Mouse (Mus musculus): ENCODE measurements at regions not wholly inside any gene's neighbourhood (a gene's known extent, or its start where the extent isn't known, plus 50 kb on each side); places are given as distances from the start of the nearest gene placed in this dataset.

DNA sequence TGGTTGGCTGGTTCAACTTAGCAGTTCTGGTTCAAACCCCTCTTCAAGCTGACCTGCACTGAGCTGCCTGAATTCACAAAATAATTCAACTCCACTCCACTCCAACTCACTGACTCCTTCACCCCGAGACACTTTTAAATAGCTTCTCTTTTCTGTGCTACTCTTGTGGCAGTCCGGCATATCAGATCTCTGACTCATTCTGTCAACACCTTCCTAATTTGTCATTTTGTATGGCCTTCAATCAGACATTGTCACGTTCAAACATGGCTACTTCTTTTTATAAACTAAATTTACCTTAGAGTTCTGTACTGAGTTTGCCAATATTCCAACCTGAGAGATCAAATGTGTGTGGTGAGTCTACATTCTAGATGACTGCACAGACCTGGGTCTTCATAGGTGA is 579.1 kb downstream of the Slitrk1 start:
- Histone ChIP-seq H3K4me1 (ENCODE audit: control insufficient read depth in 1 of 2, insufficient read depth in 2 of 2, low read length in 2 of 2) (no peaks in the 10 kb centered on the region), H3K79me2 (ENCODE audit: control insufficient read depth, insufficient read depth, low read length, poor library complexity) (no peaks in the 10 kb centered on the region), H3K9me3 (replicated peaks; ENCODE audit: insufficient read depth, low read length) (no peaks in the 10 kb centered on the region), H3K4me3 (ENCODE audit: control insufficient read depth in 1 of 2, insufficient read depth in 1 of 2, low read depth in 2 of 2, low read length in 2 of 2) (no peak overlapping the region), H3K9ac (ENCODE audit: control insufficient read depth, low read depth, low read length, poor library complexity, severe bottlenecking) (no peak overlapping the region), H3K27me3 (ENCODE audit: control insufficient read depth in 1 of 2, insufficient read depth in 2 of 2, low read length in 2 of 2) (no peaks in the 10 kb centered on the region), H3K27ac (ENCODE audit: control insufficient read depth, low read depth, low read length) (no peak overlapping the region), H3K36me3 (ENCODE audit: control insufficient read depth in 1 of 2, insufficient read depth in 2 of 2, low read length in 2 of 2) (no peaks in the 10 kb centered on the region; a peak in 1 of 4 replicates)
- DNase-seq (ENCODE audit: low read depth, low spot score): peak; percentile 67
- TF ChIP-seq BHLHE40 (IDR thresholded peaks at IDR 0.05; ENCODE audit: borderline replicate concordance, low read depth, low read length) (peak; percentile 70; the same call in 1 of the 2 replicates), ETS1 (IDR thresholded peaks at IDR 0.05; ENCODE audit: low read depth, low read length) (peak; percentile 30; the same call in 1 of the 2 replicates), EP300 (IDR thresholded peaks at IDR 0.05; ENCODE audit: low read depth in 1 of 2, low read length in 2 of 2) (peak in 1 of 2 experiments; percentile 64; a peak in 2 of 4 replicates), GATA1 (IDR thresholded peaks at IDR 0.05; ENCODE audit: low read depth, low read length) (peak; percentile 54), MYC (IDR thresholded peaks at IDR 0.05; ENCODE audit: low read depth, low read length) (no peak), ELF1 (IDR thresholded peaks at IDR 0.05; ENCODE audit: low read depth, low read length) (no peak)

GRCm38 (mm10) chr14:108326425-108326824 is 587.5 kb downstream of the Slitrk1 start:
- Histone ChIP-seq H3K36me3 (ENCODE audit: control insufficient read depth in 1 of 2, insufficient read depth in 2 of 2, low read length in 2 of 2) (peaks cover 0 to 2% of the 10 kb centered on the region in 2 experiments; a peak in 2 of 4 replicates), H3K4me1 (ENCODE audit: control insufficient read depth in 1 of 2, insufficient read depth in 2 of 2, low read length in 2 of 2) (no peaks in the 10 kb centered on the region), H3K9ac (ENCODE audit: control insufficient read depth, low read depth, low read length, poor library complexity, severe bottlenecking) (no peak overlapping the region), H3K79me2 (ENCODE audit: control insufficient read depth, insufficient read depth, low read length, poor library complexity) (no peaks in the 10 kb centered on the region), H3K4me3 (ENCODE audit: control insufficient read depth in 1 of 2, insufficient read depth in 1 of 2, low read depth in 2 of 2, low read length in 2 of 2) (no peak overlapping the region), H3K27ac (ENCODE audit: control insufficient read depth, low read depth, low read length) (no peak overlapping the region), H3K27me3 (ENCODE audit: control insufficient read depth in 1 of 2, insufficient read depth in 2 of 2, low read length in 2 of 2) (no peaks in the 10 kb centered on the region), H3K9me3 (replicated peaks; ENCODE audit: insufficient read depth, low read length) (no peaks in the 10 kb centered on the region)
- TF ChIP-seq TBP (IDR thresholded peaks at IDR 0.05; ENCODE audit: low read depth, low read length) (no peak), ZNF384 (IDR thresholded peaks at IDR 0.05; ENCODE audit: low read depth, low read length) (no peak), TAL1 (IDR thresholded peaks at IDR 0.05; ENCODE audit: low read length) (no peak), CTCF (IDR thresholded peaks at IDR 0.05 in 2 of 3, conservative IDR thresholded peaks at IDR 0.05 in 1 of 3; ENCODE audit: control insufficient read depth in 1 of 3, insufficient read depth in 1 of 3, low read depth in 2 of 3, low read length in 3 of 3, poor library complexity in 1 of 3, severe bottlenecking in 1 of 3) (no peak)
- DNase-seq (ENCODE audit: low read depth, low spot score): no peak

DNA sequence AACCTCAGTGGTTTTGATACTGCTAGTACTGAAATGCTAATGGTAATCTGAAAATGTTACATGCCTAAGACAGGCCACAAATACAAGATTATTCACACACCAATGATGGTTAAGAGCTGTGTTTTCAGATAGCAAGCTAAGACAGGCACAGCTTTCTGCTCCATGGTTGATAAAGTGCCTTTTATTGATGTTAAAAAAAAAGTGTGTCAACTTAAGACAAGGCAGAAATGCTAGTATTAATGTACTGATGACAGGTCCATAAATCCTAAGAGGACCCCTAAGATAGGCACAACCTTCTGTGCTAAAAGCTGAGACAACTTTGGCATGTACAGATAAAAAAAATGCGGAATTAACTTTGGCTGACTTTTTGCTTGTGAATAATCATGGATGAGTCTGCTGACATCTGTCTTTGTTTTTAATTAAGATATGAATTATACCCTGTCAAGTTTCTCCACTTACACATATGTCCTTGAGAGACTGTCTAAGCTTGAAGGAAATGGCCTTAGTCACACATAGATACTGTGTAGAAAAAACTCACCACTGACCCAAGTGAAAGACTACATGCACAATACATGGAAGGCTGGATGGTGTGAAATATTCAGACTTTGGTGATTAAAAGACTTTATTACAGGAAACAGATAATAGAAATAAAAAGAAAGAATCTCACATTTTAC is 590.5 kb downstream of the Slitrk1 start:
- Histone ChIP-seq H3K4me1 (ENCODE audit: control insufficient read depth in 1 of 2, insufficient read depth in 2 of 2, low read length in 2 of 2) (no peaks in the 10 kb centered on the region), H3K36me3 (ENCODE audit: control insufficient read depth in 1 of 2, insufficient read depth in 2 of 2, low read length in 2 of 2) (peaks cover 0 to 2% of the 10 kb centered on the region in 2 experiments; a peak in 2 of 4 replicates), H3K4me3 (ENCODE audit: control insufficient read depth in 1 of 2, insufficient read depth in 1 of 2, low read depth in 2 of 2, low read length in 2 of 2) (no peak overlapping the region), H3K27ac (ENCODE audit: control insufficient read depth, low read depth, low read length) (no peak overlapping the region), H3K27me3 (ENCODE audit: control insufficient read depth in 1 of 2, insufficient read depth in 2 of 2, low read length in 2 of 2) (no peaks in the 10 kb centered on the region), H3K9ac (ENCODE audit: control insufficient read depth, low read depth, low read length, poor library complexity, severe bottlenecking) (no peak overlapping the region), H3K9me3 (replicated peaks; ENCODE audit: insufficient read depth, low read length) (no peaks in the 10 kb centered on the region), H3K79me2 (ENCODE audit: control insufficient read depth, insufficient read depth, low read length, poor library complexity) (no peaks in the 10 kb centered on the region)
- peak; percentile 72 for DNase-seq (ENCODE audit: low read depth, low spot score)
- TF ChIP-seq SIN3A (IDR thresholded peaks at IDR 0.05; ENCODE audit: low read length) (no peak; the same call in 1 of the 2 replicates), TCF12 (IDR thresholded peaks at IDR 0.05; ENCODE audit: low read depth, low read length) (peak; percentile 83), POLR2AphosphoS5 (IDR thresholded peaks at IDR 0.05; ENCODE audit: borderline replicate concordance, low read depth, low read length) (no peak), MAX (IDR thresholded peaks at IDR 0.05; ENCODE audit: low read length) (no peak), ZNF384 (IDR thresholded peaks at IDR 0.05; ENCODE audit: low read depth, low read length) (peak; percentile 81), KAT2A (conservative IDR thresholded peaks at IDR 0.05; ENCODE audit: low read depth, low read length) (no peak), TAL1 (IDR thresholded peaks at IDR 0.05; ENCODE audit: low read length) (peak; percentile 50), TBP (IDR thresholded peaks at IDR 0.05; ENCODE audit: low read depth, low read length) (no peak), NELFE (IDR thresholded peaks at IDR 0.05; ENCODE audit: low read depth, low read length) (no peak), POLR2A (IDR thresholded peaks at IDR 0.05; ENCODE audit: control insufficient read depth in 1 of 2, insufficient read depth in 1 of 2, low read depth in 1 of 2, low read length in 2 of 2, poor library complexity in 1 of 2) (no peak), MXI1 (IDR thresholded peaks at IDR 0.05; ENCODE audit: low read depth, low read length) (no peak), MAFK (IDR thresholded peaks at IDR 0.05; ENCODE audit: borderline replicate concordance, low read depth, low read length) (peak; percentile 56; the same call in 1 of the 2 replicates), JUND (IDR thresholded peaks at IDR 0.05; ENCODE audit: low read depth, low read length) (no peak), NRF1 (IDR thresholded peaks at IDR 0.05; ENCODE audit: insufficient read depth, low read depth, low read length, poor library complexity, severe bottlenecking) (no peak), E2F4 (IDR thresholded peaks at IDR 0.05; ENCODE audit: borderline replicate concordance, low read depth, low read length) (no peak), USF2 (IDR thresholded peaks at IDR 0.05; ENCODE audit: borderline replicate concordance in 1 of 2, insufficient read depth in 1 of 2, low read depth in 1 of 2, low read length in 2 of 2) (no peak), RCOR1 (IDR thresholded peaks at IDR 0.05; ENCODE audit: low read depth, low read length) (peak; percentile 77), CHD2 (IDR thresholded peaks at IDR 0.05; ENCODE audit: low read length) (no peak)

All from MEL (cell line).